Mouse (Mus musculus) retina, postnatal 7 days (tissue): Measurements from ENCODE around the gene 3110018I06Rik.

Experiments
- DNase-seq: peaks from one replicate; pipeline ENCODE4 v3.0.0-alpha.2; 2012; ENCODE audit warnings: low read depth, low spot score

Gene 3110018I06Rik

GRCm38 (mm10) chr12:107488371-107488770 is at the start of gene 3110018I06Rik:
3110018I06Rik (plus strand) TSS chr12:107488632.
- no peak for DNase-seq

- DNase-seq: no peak
Observed at GRCm38 (mm10) chr12:107444681-107445080, 43.8 kb upstream of the 3110018I06Rik start.

GRCm38 (mm10) chr12:107457835-107458234 is 30.6 kb upstream of the 3110018I06Rik start:
- DNase-seq: no peak

GRCm38 (mm10) chr12:107464731-107465130 is 23.7 kb upstream of the 3110018I06Rik start:
- DNase-seq: no peak

GRCm38 (mm10) chr12:107476441-107477291 is 11.8 kb upstream of the 3110018I06Rik start:
- DNase-seq: no peak

GRCm38 (mm10) chr12:107479350-107479749 is 9.1 kb upstream of the 3110018I06Rik start:
- DNase-seq: no peak

- DNase-seq: no peak
Observed at GRCm38 (mm10) chr12:107483031-107483430, 5.4 kb upstream of the 3110018I06Rik start.

- no peak for DNase-seq
Observed at GRCm38 (mm10) chr12:107491344-107491743, 2.9 kb downstream of the 3110018I06Rik start.

GRCm38 (mm10) chr12:107496924-107497323 is 8.5 kb downstream of the 3110018I06Rik start:
- no peak for DNase-seq

GRCm38 (mm10) chr12:107509661-107510237 is 21.3 kb downstream of the 3110018I06Rik start:
- DNase-seq: no peak

GRCm38 (mm10) chr12:107511112-107511511 is 22.7 kb downstream of the 3110018I06Rik start:
- DNase-seq: no peak

GRCm38 (mm10) chr12:107516265-107517217 is 28.1 kb downstream of the 3110018I06Rik start:
- no peak for DNase-seq

GRCm38 (mm10) chr12:107520941-107521340 is 32.5 kb downstream of the 3110018I06Rik start:
- no peak for DNase-seq

- DNase-seq: no peak
Observed at GRCm38 (mm10) chr12:107528346-107528880, 40.0 kb downstream of the 3110018I06Rik start.

- no peak for DNase-seq
Observed at GRCm38 (mm10) chr12:107532871-107533270, 44.4 kb downstream of the 3110018I06Rik start.
